Mouse (Mus musculus) spleen, postnatal 36 days (tissue): ENCODE results near the gene Dpf1.

Experiments used
- DNase-seq, 2 experiments: peaks; one replicate each; pipeline ENCODE4 v3.0.0; 2022; ENCODE audit warnings: low spot score in 2 of 2, mixed read lengths in 1 of 2

The Dpf1 gene

DNA sequence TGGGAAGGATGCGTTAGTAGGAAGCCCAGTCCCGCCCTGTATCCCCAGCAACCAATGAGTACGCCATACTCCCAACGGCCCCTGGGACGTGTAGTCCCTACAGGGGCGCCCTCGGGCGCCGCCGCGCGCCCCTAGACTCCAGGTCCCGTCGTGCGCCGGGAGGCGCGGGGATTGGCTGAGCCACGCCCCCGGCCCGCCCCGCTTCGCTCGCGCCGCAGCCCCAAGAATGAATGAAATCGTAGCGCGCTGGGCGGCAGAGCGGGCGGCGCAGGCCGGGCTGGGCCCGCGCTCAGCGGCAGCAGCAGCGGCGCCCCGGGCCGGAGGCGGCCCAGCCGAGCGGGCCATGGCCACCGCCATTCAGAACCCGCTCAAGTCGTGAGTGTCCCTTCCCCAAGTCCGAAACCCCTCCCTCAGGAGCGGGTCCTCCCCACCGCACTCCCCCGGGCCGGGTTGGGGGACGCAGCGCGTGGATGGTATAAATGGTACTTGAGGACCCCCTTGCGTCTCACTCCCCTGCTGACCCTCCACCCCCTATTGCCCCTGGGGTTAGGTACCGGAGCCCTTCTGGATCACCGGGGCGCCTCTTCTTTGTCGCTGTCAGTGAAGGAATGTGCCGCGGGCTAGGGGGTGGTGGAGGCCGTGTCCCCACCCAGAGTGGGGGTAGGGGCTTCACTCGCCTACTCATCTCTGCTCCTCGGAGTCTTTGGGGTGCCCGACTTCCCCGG, at the start of gene Dpf1:
TSS of gene Dpf1 (plus strand) at position 214 of the 725 bp plus-strand sequence.
- peak; percentile 33 to 39 for DNase-seq

DNA sequence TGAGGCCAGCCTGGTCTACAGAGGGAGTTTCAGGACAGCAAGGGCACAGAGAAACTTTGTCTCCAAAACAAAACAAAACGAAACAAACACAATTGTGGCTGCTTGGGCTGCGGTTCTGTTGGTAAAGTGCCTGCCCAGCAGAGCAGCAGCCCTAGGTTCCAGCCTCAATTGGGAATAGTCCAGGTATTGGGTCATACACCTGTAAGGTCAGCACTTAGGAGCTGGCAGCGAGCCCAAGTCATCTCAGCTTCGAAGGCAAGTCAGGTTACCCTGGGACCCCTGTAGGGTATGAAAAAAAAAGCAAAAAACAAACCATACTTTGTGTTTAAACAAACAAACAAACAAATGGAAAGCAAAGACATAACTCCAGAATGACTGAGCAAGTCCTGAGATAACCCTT, 47.9 kb upstream of the Dpf1 start:
- DNase-seq = no peak

DNA sequence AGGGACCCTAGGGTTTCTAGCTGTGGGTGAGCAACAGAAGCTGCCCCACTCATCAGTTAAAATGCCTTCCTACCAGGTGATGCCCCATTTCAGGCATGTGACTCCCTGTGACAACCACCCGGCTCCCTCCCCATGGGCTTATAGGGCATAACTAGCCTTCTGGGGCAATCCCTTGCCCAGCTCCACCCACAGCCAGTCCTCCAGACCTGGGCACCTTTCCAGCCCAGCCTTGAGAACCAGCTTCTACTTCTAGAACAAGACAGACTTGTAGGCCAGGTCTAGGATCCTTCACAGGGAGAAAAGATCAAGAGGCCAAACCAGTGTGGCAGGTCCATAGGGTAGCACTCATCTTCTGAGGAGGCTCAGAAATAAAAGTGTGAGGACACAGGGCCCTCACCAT, 46.4 kb upstream of the Dpf1 start:
- DNase-seq = no peak

DNA sequence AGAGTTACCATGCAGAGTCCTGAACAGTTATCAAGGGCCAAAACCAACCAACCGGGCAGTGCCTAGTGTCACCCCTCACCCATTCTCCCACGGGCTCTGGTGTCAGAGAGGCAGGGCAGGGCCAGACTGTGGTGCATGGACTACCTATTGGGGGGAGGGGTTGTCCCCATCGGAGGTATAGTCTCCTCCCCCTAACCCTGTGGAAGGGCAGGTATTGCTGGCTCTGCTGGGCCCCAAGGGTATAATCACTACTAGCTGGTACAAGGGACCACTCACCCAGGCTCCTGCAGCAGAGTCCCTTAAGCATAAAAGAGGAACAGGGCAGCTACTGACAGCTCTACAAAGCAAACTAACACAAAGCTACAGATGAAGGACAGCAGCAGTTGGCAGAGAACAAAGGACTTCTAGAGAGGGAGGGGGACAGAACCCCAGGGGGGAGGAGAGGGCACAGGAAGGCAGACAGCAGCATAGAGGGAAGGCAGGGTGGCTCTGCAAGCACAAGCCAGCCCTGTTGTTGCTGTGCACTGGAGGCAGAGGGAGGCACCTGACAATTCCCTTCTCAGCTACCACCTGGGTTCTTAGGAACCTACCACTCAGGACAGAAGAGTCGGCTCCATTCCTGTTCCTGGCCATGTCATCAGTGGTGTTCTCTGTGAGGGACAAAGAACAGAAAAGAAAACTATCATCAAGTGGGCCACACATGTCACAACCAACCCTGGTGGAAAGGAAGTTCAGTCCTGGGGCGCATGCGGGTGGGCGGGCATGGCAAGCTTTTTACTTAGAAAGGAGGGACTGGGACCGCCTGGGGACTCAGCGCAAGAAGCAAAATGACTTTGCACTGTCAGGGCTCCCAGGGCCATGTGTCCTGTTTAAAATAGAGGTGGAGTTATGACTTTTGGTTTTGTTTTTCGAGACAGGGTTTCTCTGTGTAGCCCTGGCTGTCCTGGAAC, 43.7 kb upstream of the Dpf1 start:
- no peak for DNase-seq

DNA sequence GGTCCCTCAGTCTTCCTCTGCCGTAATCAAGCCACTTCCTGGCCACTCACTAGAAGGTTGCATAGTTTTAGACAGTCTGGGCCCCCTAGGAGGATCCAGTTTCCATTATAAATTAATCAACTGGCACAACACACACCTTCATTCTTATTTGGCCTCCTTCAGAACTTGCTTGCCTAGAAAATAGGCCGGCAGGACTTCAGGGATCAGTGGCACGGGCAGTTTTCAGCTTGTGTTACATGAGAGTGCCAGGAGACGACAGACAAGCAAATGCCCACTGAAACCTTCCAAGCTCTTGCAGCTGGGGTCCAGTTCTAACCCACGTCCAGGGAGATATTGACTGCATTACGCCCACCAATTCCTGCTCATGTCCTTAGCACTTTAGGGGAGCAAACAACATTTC, 41.6 kb upstream of the Dpf1 start:
- DNase-seq = no peak

DNA sequence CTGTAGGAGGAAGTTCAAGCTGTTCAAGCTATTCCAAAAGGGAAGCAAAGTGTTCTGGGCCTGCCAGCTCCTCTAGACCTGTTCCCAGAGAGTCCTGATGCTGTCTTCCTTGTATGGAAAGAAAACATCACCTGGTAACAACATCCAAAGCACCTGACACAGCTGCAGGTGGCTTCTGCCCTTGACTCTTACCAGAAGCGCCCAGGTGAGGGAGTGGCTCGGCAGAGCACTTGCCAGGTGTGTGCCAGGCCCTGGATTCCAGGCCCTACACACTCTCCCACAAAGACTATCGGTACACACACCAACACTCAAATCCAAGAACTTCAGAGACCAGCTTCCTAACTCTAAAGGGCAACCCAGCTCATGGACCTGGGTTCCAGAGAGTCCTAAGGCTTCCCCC, 39.9 kb upstream of the Dpf1 start:
- DNase-seq = no peak

DNA sequence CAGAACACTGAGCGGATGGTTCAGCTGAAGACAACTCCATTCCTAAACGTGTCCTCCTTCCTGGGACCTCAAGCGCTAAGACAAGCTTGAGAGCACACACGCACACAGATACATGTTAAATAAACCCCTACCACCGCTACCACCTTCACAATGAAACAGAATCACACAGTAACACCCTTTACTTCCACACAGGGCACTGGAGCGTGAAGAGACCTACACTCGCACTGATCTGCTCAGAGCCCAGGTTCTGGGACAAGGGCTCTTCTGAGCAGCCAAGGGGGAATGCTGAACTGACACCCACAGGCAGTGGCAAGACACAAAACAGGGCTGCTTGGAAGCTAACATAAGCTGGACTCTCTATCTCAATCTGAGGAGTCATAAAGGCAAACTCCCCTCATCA, 38.1 kb upstream of the Dpf1 start:
- DNase-seq = no peak

DNA sequence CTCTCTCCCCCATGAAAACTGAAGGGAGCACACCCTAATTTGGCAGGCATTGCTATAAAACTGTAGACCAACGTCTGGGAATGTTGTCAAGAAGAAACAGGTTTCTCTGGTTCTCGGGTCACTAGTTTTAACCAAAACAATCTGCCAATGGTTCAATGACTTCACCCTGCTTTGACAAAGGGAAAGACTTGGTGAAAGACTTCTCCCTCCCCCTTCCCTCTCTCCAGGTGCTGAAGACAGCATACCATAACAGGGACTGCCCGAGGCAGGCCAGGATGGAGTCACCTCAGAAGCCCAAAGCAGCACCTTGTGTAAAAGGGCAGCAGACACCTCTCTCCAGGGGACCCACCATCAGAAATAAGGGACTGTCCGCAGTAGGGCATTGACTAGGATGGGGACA, 36.8 kb upstream of the Dpf1 start:
- DNase-seq = no peak

DNA sequence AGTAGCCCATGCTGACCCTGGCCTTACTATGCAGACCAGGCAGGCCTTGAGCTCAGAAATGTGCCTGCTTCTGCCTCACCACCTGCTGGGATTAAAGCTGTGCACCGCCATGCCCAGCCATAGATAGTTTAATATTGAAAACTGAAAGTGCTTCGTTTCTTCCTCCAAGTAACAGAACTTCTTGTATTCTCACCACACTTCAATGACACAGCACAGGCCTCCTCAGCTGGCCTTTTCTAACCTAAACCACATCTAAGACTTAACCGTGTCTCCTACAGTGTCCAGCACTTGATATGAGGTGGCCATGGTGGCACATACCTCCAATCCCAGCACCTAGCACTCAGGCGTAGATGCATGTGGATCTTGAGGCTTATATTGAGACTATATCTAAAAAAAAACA, 33.3 kb upstream of the Dpf1 start:
- no peak for DNase-seq

DNA sequence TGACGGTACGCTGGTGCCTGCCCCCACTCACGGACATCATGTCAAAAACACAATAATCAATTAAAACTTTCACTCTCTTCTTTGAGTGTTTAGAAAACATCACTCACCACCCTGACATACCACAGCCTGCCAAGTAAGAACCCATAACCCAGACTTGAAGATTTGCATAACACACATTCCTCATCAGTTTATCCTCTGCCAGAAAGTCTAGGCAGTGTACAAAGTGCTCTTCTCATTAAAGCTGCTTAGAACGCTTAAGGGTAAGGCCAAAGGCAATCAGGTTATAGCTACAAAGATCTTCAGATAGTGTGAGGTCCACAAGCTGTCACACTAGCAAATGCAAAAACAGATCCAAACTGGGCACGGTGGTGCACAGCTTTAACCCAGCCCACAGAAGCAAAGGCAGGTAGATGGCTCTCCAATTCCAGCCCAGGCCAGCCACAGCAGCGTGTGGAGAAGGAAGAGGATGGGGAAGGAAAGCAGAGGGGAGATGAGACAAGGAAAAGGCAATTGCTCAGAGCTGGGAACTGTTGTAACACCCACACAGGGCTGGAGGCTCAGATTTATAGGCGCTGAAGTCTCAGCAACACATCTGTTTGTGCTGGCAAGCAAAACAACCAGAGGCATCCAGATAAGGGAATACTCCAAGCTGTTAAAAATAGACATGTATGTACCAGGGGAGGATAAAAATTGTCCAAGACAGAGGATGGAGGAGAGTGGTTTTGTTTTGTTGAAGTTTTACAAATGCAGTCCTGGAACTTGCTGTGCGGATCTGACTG, 31.9 kb upstream of the Dpf1 start:
- DNase-seq = no peak

DNA sequence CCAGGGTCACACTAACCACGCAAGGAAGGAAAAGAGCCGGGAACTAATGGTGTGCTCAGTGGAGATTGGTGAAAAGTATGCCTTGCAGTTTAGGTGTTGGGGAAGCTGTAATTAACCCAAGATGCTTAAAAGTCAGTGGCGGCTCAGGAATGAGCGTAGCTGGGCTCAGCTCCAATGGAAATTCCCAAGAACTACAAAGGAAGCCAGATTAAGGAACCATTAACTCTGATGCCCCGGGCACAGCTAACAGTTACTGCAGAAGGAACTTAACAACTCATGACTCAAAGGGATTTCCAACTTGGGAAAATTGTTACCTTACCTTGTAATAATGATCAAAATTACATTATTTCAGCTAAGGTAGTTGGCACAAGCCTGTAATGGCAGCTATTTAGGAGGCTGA, 27.0 kb upstream of the Dpf1 start:
- DNase-seq = no peak

DNA sequence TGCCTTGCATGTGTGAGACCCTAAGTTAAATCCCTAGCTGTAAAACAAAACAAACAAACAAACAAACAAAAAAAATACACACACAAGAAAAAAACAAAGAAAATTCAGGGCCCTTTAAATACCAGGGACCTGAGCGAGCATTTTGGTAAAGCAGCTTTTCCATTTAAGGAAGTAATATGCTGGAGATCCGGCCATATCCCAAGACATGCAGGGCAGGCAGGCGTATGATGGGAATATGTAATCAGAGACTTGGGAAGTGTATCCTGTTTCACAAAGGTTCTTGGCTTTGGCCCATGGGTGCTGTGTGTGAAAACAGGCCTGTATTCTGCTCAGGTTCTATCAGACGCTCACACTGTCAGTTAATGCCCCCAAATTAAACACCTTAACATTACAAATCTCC, 26.2 kb upstream of the Dpf1 start:
- DNase-seq = no peak

DNA sequence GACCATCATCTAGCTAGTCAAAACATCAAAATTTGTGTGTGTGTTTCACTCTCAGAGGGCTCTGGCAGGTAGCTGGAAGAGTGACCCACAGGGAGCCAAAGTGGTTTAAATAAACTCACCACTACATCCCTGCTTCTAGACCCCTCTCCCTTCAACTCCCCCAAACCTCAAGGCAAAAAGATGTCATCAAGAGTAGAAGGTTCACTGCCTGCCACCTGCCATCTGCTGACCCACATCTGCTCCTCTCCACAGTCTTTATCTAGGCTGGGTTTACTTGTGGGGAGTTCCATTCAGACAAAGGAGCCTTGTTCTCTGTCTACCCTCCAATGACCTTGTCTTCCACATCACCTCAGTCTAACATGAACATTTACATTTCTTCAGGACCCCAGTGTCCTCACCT, 24.5 kb upstream of the Dpf1 start:
- no peak for DNase-seq

DNA sequence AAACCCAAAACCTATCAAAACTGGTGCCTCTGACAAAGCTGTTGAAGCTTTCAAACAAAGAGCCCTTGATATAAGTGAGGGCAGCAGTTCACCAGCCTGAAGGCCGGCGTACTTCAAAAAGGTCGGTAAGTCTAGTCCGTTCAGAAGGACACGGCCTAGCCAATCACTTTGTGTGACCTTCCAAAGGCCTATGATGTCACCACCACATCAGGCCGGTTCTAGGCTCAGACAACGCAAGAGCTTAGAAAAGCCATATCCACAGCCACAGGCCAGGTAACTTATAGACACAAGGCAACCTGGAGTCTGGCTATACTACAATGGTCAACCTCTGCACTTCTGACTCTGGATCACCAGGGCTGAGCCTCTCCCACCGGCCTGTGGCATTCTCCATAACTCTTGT, 23.8 kb upstream of the Dpf1 start:
- no peak for DNase-seq

DNA sequence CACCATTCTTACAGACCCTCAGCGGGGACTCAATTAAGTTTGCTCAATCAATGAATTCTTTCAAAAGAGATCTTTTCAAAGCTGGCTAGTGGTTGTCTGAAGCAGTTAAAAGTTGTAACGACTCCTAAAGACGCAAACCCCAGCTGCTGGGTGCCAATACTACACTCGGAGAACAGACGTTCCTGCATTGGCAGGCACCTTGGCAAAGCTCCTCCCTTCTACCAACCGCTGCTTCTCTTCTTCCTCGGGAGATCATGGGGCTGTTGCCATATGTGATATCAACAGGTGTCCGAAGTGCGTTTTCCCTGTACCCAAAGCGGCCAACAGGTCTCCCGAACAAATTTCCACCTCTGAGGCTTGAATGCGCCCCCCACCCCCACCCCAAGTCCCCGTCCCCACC, 22.9 kb upstream of the Dpf1 start:
- no peak for DNase-seq

DNA sequence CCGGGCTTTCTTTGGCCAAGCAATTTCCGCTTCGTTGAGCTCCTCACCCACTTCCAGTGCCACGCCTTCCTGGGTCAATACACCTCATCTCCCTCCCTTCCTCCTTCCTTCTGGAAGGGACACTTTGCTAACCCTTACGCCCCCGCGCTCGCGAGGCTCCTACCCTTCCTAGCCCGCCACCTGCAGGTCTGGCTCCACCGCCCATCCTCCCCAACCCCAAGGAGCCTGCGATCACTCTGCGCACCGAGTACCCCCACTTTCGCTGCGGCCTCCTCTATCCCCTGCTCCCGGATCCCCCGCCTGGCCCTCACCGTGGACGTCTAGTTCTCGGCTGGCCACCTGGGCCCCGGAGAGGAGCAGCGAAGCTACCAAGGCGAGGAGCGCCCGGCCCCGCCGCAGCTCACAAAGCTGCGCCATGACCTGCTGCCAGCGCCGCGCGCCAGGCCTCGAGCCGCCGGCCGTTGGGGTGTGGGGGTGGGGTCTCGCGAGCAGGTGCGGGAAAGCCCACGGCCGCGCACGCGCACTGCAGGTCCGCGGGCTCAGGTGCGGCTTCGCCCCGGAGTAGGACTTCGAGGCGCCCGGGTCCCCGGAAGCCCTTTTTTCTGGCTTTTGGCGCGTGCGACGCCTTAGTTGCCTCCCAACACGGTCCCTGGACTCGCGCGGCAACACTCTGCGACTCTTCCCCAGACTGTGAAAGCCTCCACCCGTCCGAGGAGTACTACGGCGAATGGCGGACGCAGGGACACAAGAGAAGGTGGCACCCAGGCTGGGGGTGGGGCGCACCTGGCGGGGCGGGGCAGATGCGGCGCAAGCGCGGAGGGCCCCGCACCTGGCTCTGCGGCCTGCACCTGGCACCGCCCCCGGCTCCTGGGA, 22.3 kb upstream of the Dpf1 start, which contains the start of gene Spint2:
TSS of gene Spint2 (minus strand) at position 712 of the 873 bp plus-strand sequence.
- peak; percentile 65 to 70 for DNase-seq

DNA sequence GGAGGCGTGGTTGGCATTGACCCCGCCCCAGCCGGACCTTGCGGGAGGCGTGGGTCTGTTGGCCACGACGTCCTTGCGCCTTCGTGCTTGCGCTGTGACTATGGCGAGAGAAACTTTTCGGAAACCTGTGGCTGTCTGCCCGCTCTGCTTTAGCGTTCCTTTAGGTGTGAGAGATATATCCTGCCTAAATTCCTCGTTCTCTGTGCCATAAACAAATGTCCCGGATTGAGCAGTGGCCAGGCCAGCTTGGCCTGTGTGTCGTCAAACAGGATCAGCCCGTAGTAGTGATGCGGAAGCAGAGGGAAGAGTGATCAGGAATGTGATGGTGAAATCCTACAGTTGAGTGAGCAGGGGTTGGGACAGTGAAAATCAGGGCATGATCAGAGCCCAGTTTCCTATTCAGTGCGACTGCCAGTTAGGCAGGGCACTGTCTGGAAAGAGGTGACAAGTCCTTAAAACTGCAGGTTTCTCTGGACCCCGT, 21.6 kb upstream of the Dpf1 start:
- DNase-seq = no peak

DNA sequence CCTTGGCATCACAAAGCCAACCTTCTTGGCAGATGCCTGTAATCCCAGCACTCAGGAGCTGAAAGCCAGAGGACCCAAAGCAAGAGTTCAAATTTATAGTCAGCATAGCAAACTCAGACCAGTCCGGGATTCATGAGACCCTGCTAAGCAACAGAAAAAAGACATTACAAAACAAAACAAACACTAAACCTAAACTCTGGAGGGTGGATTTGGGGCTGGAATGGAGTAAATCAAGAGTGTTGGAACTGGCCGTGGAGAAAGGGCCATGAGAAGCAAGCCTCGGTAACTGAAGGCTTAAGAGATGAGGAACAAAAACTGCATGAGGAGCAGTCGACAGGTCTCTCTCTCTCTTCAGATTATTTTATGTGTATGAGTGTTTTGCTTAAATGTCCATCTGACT, 19.9 kb upstream of the Dpf1 start:
- no peak for DNase-seq

DNA sequence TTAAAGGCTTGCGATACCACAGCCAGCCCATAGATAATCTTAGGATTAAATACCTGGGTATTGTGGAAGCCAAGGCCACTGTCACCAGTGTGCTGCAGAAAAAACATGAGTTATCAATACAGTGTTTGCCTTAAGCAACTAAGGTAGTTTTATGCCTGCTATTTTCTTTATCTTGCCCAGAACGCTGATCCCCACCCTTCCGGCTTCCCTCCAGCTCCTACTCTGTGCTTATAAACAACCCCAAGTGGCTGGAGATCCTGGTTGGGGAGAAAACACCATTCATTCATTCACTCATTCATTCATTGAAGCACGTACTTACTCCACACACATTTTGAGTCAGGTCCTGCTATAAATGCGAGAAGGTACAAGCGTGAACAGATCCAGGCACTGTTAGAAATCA, 19.2 kb upstream of the Dpf1 start:
- no peak for DNase-seq

DNA sequence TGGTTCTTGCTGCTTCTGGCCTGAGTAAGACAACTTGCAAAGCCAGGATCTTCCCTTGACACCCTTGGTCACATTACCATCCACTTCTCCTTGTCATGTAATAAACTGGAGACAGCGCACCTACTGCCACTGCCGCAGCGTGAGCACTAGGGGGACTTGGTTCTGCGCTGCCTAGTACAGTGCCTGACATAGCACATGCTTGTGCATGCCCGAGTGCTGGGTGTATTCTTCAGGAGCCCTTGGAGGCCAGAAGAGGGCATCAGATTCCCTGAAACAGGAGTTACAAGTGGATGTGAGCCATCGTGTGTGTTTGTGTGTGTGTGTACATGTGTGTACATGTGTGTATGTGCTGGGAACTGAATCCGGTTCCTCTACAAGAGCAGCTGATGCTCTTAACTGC, 16.3 kb upstream of the Dpf1 start:
- DNase-seq = no peak

DNA sequence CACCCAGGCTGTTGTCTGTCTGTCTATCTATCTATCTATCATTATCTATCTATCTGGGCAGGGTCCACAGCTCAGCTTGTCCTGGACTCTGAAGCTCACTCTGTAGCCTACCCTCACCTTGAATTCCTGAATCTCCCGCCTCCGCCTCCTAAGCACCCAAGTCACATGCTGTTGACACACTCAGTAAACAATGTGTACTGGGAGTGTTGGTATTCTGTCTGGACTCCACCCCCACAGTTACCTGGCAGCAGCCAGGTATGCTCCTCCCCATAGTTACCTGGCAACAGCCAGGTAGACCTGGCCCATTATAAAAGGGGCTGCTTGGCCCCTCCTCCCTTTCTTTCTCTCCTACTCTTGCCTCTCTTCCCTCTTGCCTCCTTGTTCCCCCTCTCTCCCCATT, 15.7 kb upstream of the Dpf1 start:
- no peak for DNase-seq
